Mouse (Mus musculus): Measurements from ENCODE around the gene Arf6. TPM values are rescaled to one million over a fixed set of nuclear protein-coding genes. Genes with fewer than 3 reads are reported as not detected.
"Not testable (repeated sequence)": the region's sequence is repeated elsewhere in the genome, so short reads cannot be mapped to it uniquely, and the experiment has no call there.

Arf6 gene
- polyA plus RNA-seq, 1 experiment from 2014 or later, result 32.1 TPM

- no peak overlapping the region for H3K4me2 ChIP-seq (replicated peaks)
- H3K27ac ChIP-seq (replicated peaks), result no peak overlapping the region
- peaks cover 31% of the 10 kb centered on the region for H3K4me1 ChIP-seq
- no peak overlapping the region for H3K4me3 ChIP-seq
- H3K27me3 ChIP-seq, result no peaks in the 10 kb centered on the region
- peaks cover 5% of the 10 kb centered on the region; the same call in 1 of the 2 replicates for H3K36me3 ChIP-seq
- WGBS, result 94% methylated on average over 1 of the region's 1 CpGs
- ATAC-seq (replicated peaks), result no peak
- H3K9me3 ChIP-seq, result no peaks in the 10 kb centered on the region
- H3K9ac ChIP-seq (replicated peaks), result no peak overlapping the region
These were observed 5.2 kb downstream of the Arf6 start for GRCm38 (mm10) chr12:69377188-69377587.

GRCm38 (mm10) chr12:69377636-69378035, 5.7 kb downstream of the Arf6 start:
- not testable (repeated sequence) for H3K4me2 ChIP-seq (replicated peaks); H3K4me3 ChIP-seq; H3K27me3 ChIP-seq; H3K27ac ChIP-seq (replicated peaks); H3K9me3 ChIP-seq; H3K36me3 ChIP-seq; ATAC-seq (replicated peaks); H3K9ac ChIP-seq (replicated peaks)
- 94% methylated on average over 6 of the region's 6 CpGs for WGBS
- peaks cover 31% of the 10 kb centered on the region for H3K4me1 ChIP-seq

GRCm38 (mm10) chr12:69378558-69379454, 6.9 kb downstream of the Arf6 start:
- H3K4me2 ChIP-seq (replicated peaks), result no peak overlapping the region
- H3K9me3 ChIP-seq, result no peaks in the 10 kb centered on the region
- H3K4me1 ChIP-seq, result peaks cover 22% of the 10 kb centered on the region
- 92% methylated on average over 11 of the region's 11 CpGs for WGBS
- no peak overlapping the region for H3K4me3 ChIP-seq
- no peaks in the 10 kb centered on the region for H3K27me3 ChIP-seq
- H3K36me3 ChIP-seq, result peaks cover 5% of the 10 kb centered on the region; the same call in 1 of the 2 replicates
- no peak overlapping the region for H3K27ac ChIP-seq (replicated peaks)
- no peak overlapping the region for H3K9ac ChIP-seq (replicated peaks)
- ATAC-seq (replicated peaks), result no peak

- Histone ChIP-seq H3K36me3 (0 out of 2 replicates have a peak, but pooled peaks cover 3% of the 10 kb centered on the region), H3K4me3 (no peak overlapping the region), H3K27me3 (no peaks in the 10 kb centered on the region), H3K9ac (replicated peaks) (no peak overlapping the region), H3K9me3 (no peaks in the 10 kb centered on the region), H3K27ac (replicated peaks) (no peak overlapping the region), H3K4me1 (no peaks in the 10 kb centered on the region), H3K4me2 (replicated peaks) (no peak overlapping the region)
- 96% methylated on average over 1 of the region's 1 CpGs for WGBS
- ATAC-seq (replicated peaks), result no peak
These were observed 10.9 kb downstream of the Arf6 start for GRCm38 (mm10) chr12:69382880-69383279.

- no peaks in the 10 kb centered on the region for H3K9me3 ChIP-seq
- WGBS, result 91% methylated on average over 5 of the region's 5 CpGs
- 0 out of 2 replicates have a peak, but pooled peaks cover 3% of the 10 kb centered on the region for H3K36me3 ChIP-seq
- no peak for ATAC-seq (replicated peaks)
- no peak overlapping the region for H3K4me2 ChIP-seq (replicated peaks)
- H3K4me3 ChIP-seq, result no peak overlapping the region
- no peak overlapping the region for H3K27ac ChIP-seq (replicated peaks)
- no peaks in the 10 kb centered on the region for H3K27me3 ChIP-seq
- no peaks in the 10 kb centered on the region; the same call in 1 of the 2 replicates for H3K4me1 ChIP-seq
- H3K9ac ChIP-seq (replicated peaks), result no peak overlapping the region
These were observed 12.7 kb downstream of the Arf6 start for GRCm38 (mm10) chr12:69384606-69385005.

- Histone ChIP-seq H3K9ac (replicated peaks) (no peak overlapping the region), H3K4me1 (no peaks in the 10 kb centered on the region; the same call in 1 of the 2 replicates), H3K4me3 (no peak overlapping the region), H3K27ac (replicated peaks) (no peak overlapping the region), H3K27me3 (no peaks in the 10 kb centered on the region), H3K36me3 (0 out of 2 replicates have a peak, but pooled peaks cover 3% of the 10 kb centered on the region), H3K4me2 (replicated peaks) (no peak overlapping the region), H3K9me3 (no peaks in the 10 kb centered on the region)
- no peak for ATAC-seq (replicated peaks)
- WGBS, result 63% methylated on average over 6 of the region's 6 CpGs
These were observed 13.8 kb downstream of the Arf6 start for GRCm38 (mm10) chr12:69385542-69386280.

GRCm38 (mm10) chr12:69386281-69386732, 14.4 kb downstream of the Arf6 start:
- H3K9me3 ChIP-seq, result not testable (repeated sequence)
- WGBS, result 87% methylated on average over 11 of the region's 12 CpGs

GRCm38 (mm10) chr12:69388321-69388869, 16.4 kb downstream of the Arf6 start:
- Histone ChIP-seq H3K4me2 (replicated peaks) (no peak overlapping the region), H3K4me3 (no peak overlapping the region), H3K36me3 (no peaks in the 10 kb centered on the region), H3K9ac (replicated peaks) (no peak overlapping the region), H3K27me3 (no peaks in the 10 kb centered on the region), H3K27ac (replicated peaks) (no peak overlapping the region), H3K4me1 (no peaks in the 10 kb centered on the region; the same call in 1 of the 2 replicates), H3K9me3 (no peaks in the 10 kb centered on the region)
- no peak for ATAC-seq (replicated peaks)
- 97% methylated on average over 10 of the region's 10 CpGs for whole genome bisulfite sequencing

More at GRCm38 (mm10) chr12:69386281-69386732, 14.4 kb downstream of the Arf6 start:
- not testable (repeated sequence) for ATAC-seq (replicated peaks); H3K4me1 ChIP-seq; H3K27me3 ChIP-seq; H3K27ac ChIP-seq (replicated peaks); H3K9ac ChIP-seq (replicated peaks); H3K4me3 ChIP-seq; H3K36me3 ChIP-seq; H3K4me2 ChIP-seq (replicated peaks)

GRCm38 (mm10) chr12:69389273-69389938, 17.5 kb downstream of the Arf6 start:
- Histone ChIP-seq H3K27ac (replicated peaks) (no peak overlapping the region), H3K27me3 (no peaks in the 10 kb centered on the region), H3K4me1 (no peaks in the 10 kb centered on the region; the same call in 1 of the 2 replicates), H3K4me2 (replicated peaks) (no peak overlapping the region), H3K9ac (replicated peaks) (no peak overlapping the region), H3K4me3 (no peak overlapping the region), H3K36me3 (no peaks in the 10 kb centered on the region), H3K9me3 (no peaks in the 10 kb centered on the region)
- ATAC-seq (replicated peaks), result no peak
- WGBS, result 54% methylated on average over 7 of the region's 7 CpGs

- Histone ChIP-seq H3K4me3 (no peak overlapping the region), H3K4me1 (no peaks in the 10 kb centered on the region; the same call in 1 of the 2 replicates), H3K9ac (replicated peaks) (no peak overlapping the region), H3K9me3 (no peaks in the 10 kb centered on the region), H3K36me3 (no peaks in the 10 kb centered on the region), H3K27ac (replicated peaks) (no peak overlapping the region), H3K27me3 (no peaks in the 10 kb centered on the region), H3K4me2 (replicated peaks) (no peak overlapping the region)
- no peak for ATAC-seq (replicated peaks)
- WGBS, result 73% methylated on average over 7 of the region's 7 CpGs
These were observed 18.2 kb downstream of the Arf6 start for GRCm38 (mm10) chr12:69390000-69390698.

GRCm38 (mm10) chr12:69393076-69393475, 21.1 kb downstream of the Arf6 start:
- WGBS, result 75% methylated on average over 10 of the region's 10 CpGs
- H3K9me3 ChIP-seq, result no peaks in the 10 kb centered on the region
- no peak overlapping the region for H3K4me3 ChIP-seq
- no peak overlapping the region for H3K4me2 ChIP-seq (replicated peaks)
- no peak for ATAC-seq (replicated peaks)
- H3K9ac ChIP-seq (replicated peaks), result no peak overlapping the region
- no peaks in the 10 kb centered on the region; the same call in 1 of the 2 replicates for H3K4me1 ChIP-seq
- H3K27me3 ChIP-seq, result no peaks in the 10 kb centered on the region
- H3K27ac ChIP-seq (replicated peaks), result no peak overlapping the region
- H3K36me3 ChIP-seq, result no peaks in the 10 kb centered on the region

Data from forebrain, embryonic 15.5 days (tissue).